10 mouse cellular contexts compared by ENCODE assay signal in the genomic region with DNA sequence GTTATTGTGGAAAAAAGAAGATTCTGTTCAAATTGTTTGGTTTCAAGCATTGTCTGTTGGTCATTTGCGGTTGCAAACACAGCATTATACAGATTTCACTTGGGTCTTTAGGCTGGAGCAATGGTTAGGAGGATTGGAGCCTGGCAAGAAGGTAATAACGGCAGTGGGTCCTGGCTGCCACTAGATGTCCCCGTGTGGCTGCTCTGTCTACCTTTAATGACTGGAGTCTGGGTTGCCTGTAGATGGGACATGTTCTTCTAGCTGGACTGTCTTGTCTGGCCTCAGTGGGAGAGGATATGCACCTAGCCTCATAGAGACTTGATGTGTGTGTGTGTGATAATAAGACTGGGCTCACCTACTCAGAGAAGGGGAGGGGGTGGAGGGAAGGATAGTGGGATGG.
A peak's percentile ranks its signal among the peaks of the same experiment; 100 is the strongest.
DNase-seq lines count a peak whose midpoint lies in the region; ATAC-seq and TF ChIP-seq lines count a peak whose summit lies in the region.
"Had no signal": no experiment of that assay in that cellular context is flagged by ENCODE, and none has a peak within 500 bp of the region (broad histone marks: within the 10 kb centered on the region; RNA-seq: fewer than 3 reads in every experiment).

No protein-coding gene starts in this region.

- no peak for ATAC-seq in forebrain, postnatal 0 days
- ATAC-seq in neural tube, embryonic 11.5 days (ENCODE audit: insufficient read depth, low FRiP score, low TSS enrichment), result peak; percentile 27; the same call in 1 of the 2 replicates
- 0 out of 2 replicates have a peak, but pooled peaks have one; percentile 54 for ATAC-seq in megakaryocyte, adult 5-6 weeks (ENCODE audit: poor library complexity, severe bottlenecking)
- no peak for ATAC-seq in monocyte, adult 5-6 weeks (replicated peaks; ENCODE audit: insufficient number of reproducible peaks, low FRiP score, low TSS enrichment, poor library complexity, severe bottlenecking)

- no peak overlapping the region for H3K4me3 ChIP-seq in forebrain, postnatal 0 days (ENCODE audit: low read depth, low read length)
- no peak overlapping the region for H3K4me3 ChIP-seq in forebrain, embryonic 10.5 days
- no peak overlapping the region for H3K4me3 ChIP-seq in neural tube, embryonic 11.5 days (ENCODE audit: low read depth, low read length)
- H3K4me3 ChIP-seq: heart, embryonic 13.5 days had no signal

- no peak for DNase-seq in forebrain, postnatal 0 days
- DNase-seq in forebrain, embryonic 10.5 days (ENCODE audit: extremely low spot score, low spot score), result no peak
- DNase-seq in neural tube, embryonic 11.5 days (ENCODE audit: low spot score), result peak; percentile 32
- no peak for DNase-seq in neural tube, embryonic 10.5 days (ENCODE audit: extremely low spot score, low spot score)
- DNase-seq in cerebellum, postnatal 25 days, result peak; percentile 15 to 47
- DNase-seq in yolk sac, embryonic 10.5 days (ENCODE audit: low spot score), result no peak

- H3K36me3 ChIP-seq in forebrain, postnatal 0 days (ENCODE audit: insufficient read depth), result no peaks in the 10 kb centered on the region
- H3K36me3 ChIP-seq in forebrain, embryonic 10.5 days (replicated peaks), result no peaks in the 10 kb centered on the region
- no peaks in the 10 kb centered on the region for H3K36me3 ChIP-seq in neural tube, embryonic 11.5 days (ENCODE audit: control insufficient read depth, insufficient read depth, low read length)
- H3K36me3 ChIP-seq: heart, embryonic 13.5 days had no signal

- no peaks in the 10 kb centered on the region for H3K27me3 ChIP-seq in forebrain, postnatal 0 days (ENCODE audit: insufficient read depth, low read length)
- H3K27me3 ChIP-seq in forebrain, embryonic 10.5 days (ENCODE audit: poor library complexity, severe bottlenecking), result no peaks in the 10 kb centered on the region
- no peaks in the 10 kb centered on the region for H3K27me3 ChIP-seq in neural tube, embryonic 11.5 days (ENCODE audit: control insufficient read depth, insufficient read depth, low read length)
- H3K27me3 ChIP-seq: heart, embryonic 13.5 days had no signal

- peak; percentile 49 for TF ChIP-seq CTCF in forebrain, postnatal 0 days (IDR thresholded peaks at IDR 0.05; ENCODE audit: low read depth)

- 37% methylated on average over 3 of the region's 3 CpGs for WGBS in forebrain, postnatal 0 days
- 56% methylated on average over 3 of the region's 3 CpGs for WGBS in forebrain, embryonic 10.5 days
- WGBS in neural tube, embryonic 11.5 days, result 46% methylated on average over 3 of the region's 3 CpGs

- no peak overlapping the region for H3K9ac ChIP-seq in forebrain, postnatal 0 days
- H3K9ac ChIP-seq in neural tube, embryonic 11.5 days (ENCODE audit: low read length), result no peak overlapping the region
- H3K9ac ChIP-seq: heart, embryonic 13.5 days had no signal

- H3K4me2 ChIP-seq in forebrain, postnatal 0 days (ENCODE audit: low read depth), result no peak overlapping the region
- H3K4me2 ChIP-seq in neural tube, embryonic 11.5 days (ENCODE audit: low read depth), result no peak overlapping the region
- H3K4me2 ChIP-seq: heart, embryonic 13.5 days had no signal

- H3K9me3 ChIP-seq in forebrain, postnatal 0 days (ENCODE audit: low read length), result no peaks in the 10 kb centered on the region
- H3K9me3 ChIP-seq in forebrain, embryonic 10.5 days, result no peaks in the 10 kb centered on the region
- no peaks in the 10 kb centered on the region for H3K9me3 ChIP-seq in neural tube, embryonic 11.5 days (ENCODE audit: control insufficient read depth, low read length)
- H3K9me3 ChIP-seq: heart, embryonic 13.5 days had no signal

- H3K4me1 ChIP-seq in forebrain, postnatal 0 days (ENCODE audit: insufficient read depth), result no peaks in the 10 kb centered on the region
- no peaks in the 10 kb centered on the region for H3K4me1 ChIP-seq in forebrain, embryonic 10.5 days
- no peaks in the 10 kb centered on the region for H3K4me1 ChIP-seq in neural tube, embryonic 11.5 days (ENCODE audit: control insufficient read depth, insufficient read depth, low read length)
- H3K4me1 ChIP-seq: heart, embryonic 13.5 days had no signal

- no peak overlapping the region for H3K27ac ChIP-seq in forebrain, postnatal 0 days (ENCODE audit: low read depth, low read length)
- no peak overlapping the region for H3K27ac ChIP-seq in forebrain, embryonic 10.5 days
- H3K27ac ChIP-seq in neural tube, embryonic 11.5 days (ENCODE audit: low read depth, low read length), result no peak overlapping the region
- H3K27ac ChIP-seq: heart, embryonic 13.5 days; macrophage had no signal

Comparison
In these comparisons a context has a peak if more than half of its experiments do, and no peak if none do; other contexts are left out.
1. DNase-seq: peak in neural tube, embryonic 11.5 days (single experiment) and cerebellum, postnatal 25 days (2 of 2); none in forebrain, postnatal 0 days (single experiment), forebrain, embryonic 10.5 days (single experiment), neural tube, embryonic 10.5 days (single experiment) and yolk sac, embryonic 10.5 days (single experiment).
2. ATAC-seq: peak in neural tube, embryonic 11.5 days (single experiment) and megakaryocyte, adult 5-6 weeks (single experiment); none in forebrain, postnatal 0 days (single experiment) and monocyte, adult 5-6 weeks (single experiment).